Mouse (Mus musculus): ENCODE data around the gene Shb.
A peak's percentile ranks its signal among the peaks of the same experiment; 100 is the strongest.

Gene Shb

GRCm38 (mm10) chr4:45479433-45479832 lies 52.8 kb downstream of the Shb start:
- DNase-seq: no peak

- no peak for DNase-seq
Observed at GRCm38 (mm10) chr4:45478178-45478577, 54.1 kb downstream of the Shb start.

- DNase-seq: no peak
Observed at GRCm38 (mm10) chr4:45477047-45477446, 55.2 kb downstream of the Shb start.

GRCm38 (mm10) chr4:45474832-45475231 lies 57.4 kb downstream of the Shb start:
- no peak for DNase-seq

- DNase-seq: no peak
Observed at GRCm38 (mm10) chr4:45474131-45474530, 58.1 kb downstream of the Shb start.

- DNase-seq: peak; percentile 72
Observed at GRCm38 (mm10) chr4:45473129-45473528, 59.1 kb downstream of the Shb start.

- DNase-seq: no peak
Observed at GRCm38 (mm10) chr4:45472706-45473105, 59.6 kb downstream of the Shb start.

- no peak for DNase-seq
Observed at GRCm38 (mm10) chr4:45471654-45472556, 60.4 kb downstream of the Shb start.

- no peak for DNase-seq
Observed at GRCm38 (mm10) chr4:45469057-45469456, 63.2 kb downstream of the Shb start.

GRCm38 (mm10) chr4:45468507-45468906 lies 63.8 kb downstream of the Shb start:
- no peak for DNase-seq

GRCm38 (mm10) chr4:45467115-45467912 lies 65.0 kb downstream of the Shb start:
- no peak for DNase-seq

- no peak for DNase-seq
Observed at GRCm38 (mm10) chr4:45464941-45465340, 67.3 kb downstream of the Shb start.

- DNase-seq: no peak
Observed at GRCm38 (mm10) chr4:45464528-45464927, 67.7 kb downstream of the Shb start.

GRCm38 (mm10) chr4:45464123-45464522 lies 68.1 kb downstream of the Shb start:
- DNase-seq: no peak

- DNase-seq: no peak
Observed at GRCm38 (mm10) chr4:45462628-45463027, 69.6 kb downstream of the Shb start.

GRCm38 (mm10) chr4:45461661-45462060 lies 70.6 kb downstream of the Shb start:
- no peak for DNase-seq

- no peak for DNase-seq
Observed at GRCm38 (mm10) chr4:45459375-45459774, 72.9 kb downstream of the Shb start.

- no peak for DNase-seq
Observed at GRCm38 (mm10) chr4:45457543-45457942, 74.7 kb downstream of the Shb start.

- no peak for DNase-seq
Observed at GRCm38 (mm10) chr4:45455001-45455400, 77.3 kb downstream of the Shb start.

- DNase-seq: no peak
Observed at GRCm38 (mm10) chr4:45453271-45453851, 78.9 kb downstream of the Shb start.

GRCm38 (mm10) chr4:45452569-45453111 lies 79.6 kb downstream of the Shb start:
- no peak for DNase-seq

- DNase-seq: no peak
Observed at GRCm38 (mm10) chr4:45449012-45449411, 83.3 kb downstream of the Shb start.

GRCm38 (mm10) chr4:45448481-45448880 lies 83.8 kb downstream of the Shb start:
- no peak for DNase-seq
